Mouse (Mus musculus) adrenal gland, adult 8-10 months (tissue): Measurements from ENCODE around the gene Ints5. TPM values are rescaled to one million over a fixed set of nuclear protein-coding genes. Genes with fewer than 3 reads are reported as not detected.
"Not testable (repeated sequence)": the region's sequence is repeated elsewhere in the genome, so short reads cannot be mapped to it uniquely, and the experiment has no call there.

ENCODE experiments used
- DNase-seq: peaks from one replicate; pipeline ENCODE4 v3.0.0; 2022
- total RNA-seq, 4 experiments: library from RNA; stranded (reverse); gene quantifications; 2 replicates each; pipeline ENCODE4 v1.2.4; 2022

The Ints5 gene
- total RNA-seq, 4 experiments from 2014 or later = 22.9 to 27.8 (median 25.0) TPM

DNA sequence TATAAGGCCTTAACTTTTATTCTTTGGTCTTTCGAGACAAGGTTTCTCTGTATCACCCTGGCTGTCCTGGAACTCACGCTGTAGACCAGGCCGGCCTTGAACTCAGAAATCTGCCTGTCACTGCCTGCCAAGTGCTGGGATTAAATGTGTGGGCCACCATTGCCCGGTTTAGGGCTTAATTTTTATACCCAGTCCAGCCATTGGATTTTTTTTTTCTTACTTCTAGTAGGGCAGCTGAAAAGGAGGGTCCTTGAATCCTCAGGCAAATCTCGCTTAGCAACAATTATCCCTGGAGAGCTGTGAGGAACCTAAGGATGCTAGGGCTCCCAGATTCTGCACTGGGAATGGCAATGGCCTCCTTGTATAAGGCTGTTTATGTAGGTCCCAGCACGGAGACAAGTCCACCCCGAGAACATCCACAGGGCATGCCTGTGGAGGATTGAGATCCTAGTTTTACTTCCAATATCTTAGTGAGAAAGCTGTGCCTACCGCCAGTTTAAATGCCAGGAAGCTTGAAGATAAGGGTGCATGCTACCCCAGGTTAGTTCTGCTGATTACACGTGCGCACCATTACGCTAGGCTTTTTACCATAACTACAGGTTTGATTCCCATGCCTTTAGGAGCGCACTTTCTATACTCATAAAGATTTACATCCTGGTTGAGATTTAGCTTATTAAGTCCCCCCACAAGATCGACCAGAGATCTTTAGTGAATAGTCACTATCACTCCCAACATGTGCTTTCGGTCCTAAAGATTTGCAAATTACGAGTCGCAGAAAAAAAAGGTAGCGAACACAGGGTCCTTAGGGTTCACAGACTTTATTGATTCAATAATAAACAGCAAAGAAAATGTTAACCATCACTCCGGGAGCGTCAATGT lies 5.0 kb upstream of the Ints5 start:
- DNase-seq = no peak

DNA sequence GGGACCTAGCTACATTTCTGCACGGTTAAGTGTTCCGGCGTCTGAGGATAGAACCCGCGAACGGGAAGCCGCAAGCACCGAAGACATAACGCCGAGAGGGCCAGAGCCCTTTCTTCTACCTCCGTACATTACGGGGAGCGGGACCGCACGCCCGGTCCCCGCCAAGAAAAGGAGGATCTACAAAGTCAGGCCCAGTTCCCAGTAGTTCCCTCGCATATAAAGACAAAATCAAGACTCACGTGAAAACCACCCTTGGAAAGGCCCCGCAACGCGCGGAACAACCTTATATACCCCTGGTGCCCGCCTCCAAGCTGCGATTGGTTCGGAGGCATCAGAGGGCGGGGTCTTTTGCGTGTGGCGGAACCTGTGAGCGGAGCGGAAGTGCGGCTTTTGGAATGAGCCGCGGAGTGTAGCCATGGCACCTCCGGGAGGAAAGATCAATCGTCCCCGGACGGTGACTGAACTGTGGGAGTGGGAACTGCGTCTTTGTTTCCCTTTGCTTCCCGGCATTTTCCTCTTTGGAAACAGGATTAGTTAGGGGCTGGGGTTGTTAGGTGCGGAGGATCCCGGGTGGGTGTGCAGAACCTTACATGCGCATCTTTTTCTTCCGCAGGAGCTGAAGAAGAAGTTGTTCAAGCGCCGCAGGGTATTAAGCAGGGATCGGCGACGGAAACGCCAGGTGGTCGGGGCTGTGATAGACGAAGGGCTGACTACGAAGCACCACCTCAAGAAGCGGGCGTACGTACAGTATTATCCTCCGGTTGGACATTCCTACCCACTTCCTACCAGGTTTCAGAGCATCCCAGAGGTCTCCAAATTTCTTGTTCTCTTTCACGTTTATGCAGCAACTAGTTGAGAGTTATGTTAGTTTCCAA lies 4.1 kb upstream of the Ints5 start, which contains the start of the genes 1810009A15Rik and Gm49416:
Gene 1810009A15Rik (plus strand): TSS at position 343 of the 875 bp plus-strand sequence.
Gene Gm49416 (plus strand): TSS at position 416 of the 875 bp plus-strand sequence.
- DNase-seq = peak; percentile 93

DNA sequence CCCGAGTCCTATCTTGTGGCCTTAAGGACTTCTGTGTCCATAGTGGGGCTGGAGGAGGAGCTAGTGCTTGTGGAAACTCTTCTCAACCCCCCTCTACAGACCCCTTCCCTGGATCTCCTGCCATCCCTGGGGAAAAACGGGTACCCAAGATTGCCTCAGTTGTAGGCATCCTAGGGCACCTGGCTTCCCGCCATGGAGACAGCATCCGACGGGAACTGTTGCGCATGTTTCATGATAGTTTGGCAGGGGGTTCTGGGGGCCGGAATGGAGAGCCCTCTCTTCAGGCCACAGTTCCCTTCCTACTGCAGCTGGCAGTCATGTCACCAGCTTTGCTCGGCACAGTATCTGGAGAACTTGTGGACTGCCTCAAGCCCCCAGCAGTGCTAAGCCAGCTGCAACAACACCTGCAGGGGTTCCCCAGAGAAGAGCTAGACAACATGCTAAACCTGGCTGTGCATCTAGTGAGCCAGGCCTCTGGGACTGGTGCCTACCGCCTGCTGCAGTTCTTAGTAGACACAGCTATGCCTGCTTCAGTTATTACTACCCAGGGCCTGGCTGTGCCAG lies 2.7 kb downstream of the Ints5 start:
- DNase-seq = no peak

DNA sequence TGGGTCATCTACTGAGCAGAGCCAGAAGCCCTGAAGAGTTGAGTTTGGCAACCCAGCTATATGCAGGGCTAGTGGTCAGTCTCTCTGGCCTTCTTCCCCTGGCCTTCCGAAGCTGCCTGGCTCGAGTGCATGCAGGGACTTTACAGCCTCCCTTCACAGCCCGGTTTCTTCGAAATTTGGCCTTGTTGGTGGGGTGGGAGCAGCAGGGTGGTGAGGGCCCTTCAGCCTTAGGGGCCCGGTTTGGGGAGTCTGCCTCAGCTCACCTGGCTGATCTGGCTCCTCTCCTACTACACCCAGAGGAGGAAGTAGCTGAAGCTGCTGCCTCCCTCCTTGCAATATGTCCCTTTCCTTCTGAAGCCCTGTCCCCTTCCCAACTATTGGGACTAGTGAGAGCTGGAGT lies 3.4 kb downstream of the Ints5 start:
- DNase-seq = not testable (repeated sequence)

DNA sequence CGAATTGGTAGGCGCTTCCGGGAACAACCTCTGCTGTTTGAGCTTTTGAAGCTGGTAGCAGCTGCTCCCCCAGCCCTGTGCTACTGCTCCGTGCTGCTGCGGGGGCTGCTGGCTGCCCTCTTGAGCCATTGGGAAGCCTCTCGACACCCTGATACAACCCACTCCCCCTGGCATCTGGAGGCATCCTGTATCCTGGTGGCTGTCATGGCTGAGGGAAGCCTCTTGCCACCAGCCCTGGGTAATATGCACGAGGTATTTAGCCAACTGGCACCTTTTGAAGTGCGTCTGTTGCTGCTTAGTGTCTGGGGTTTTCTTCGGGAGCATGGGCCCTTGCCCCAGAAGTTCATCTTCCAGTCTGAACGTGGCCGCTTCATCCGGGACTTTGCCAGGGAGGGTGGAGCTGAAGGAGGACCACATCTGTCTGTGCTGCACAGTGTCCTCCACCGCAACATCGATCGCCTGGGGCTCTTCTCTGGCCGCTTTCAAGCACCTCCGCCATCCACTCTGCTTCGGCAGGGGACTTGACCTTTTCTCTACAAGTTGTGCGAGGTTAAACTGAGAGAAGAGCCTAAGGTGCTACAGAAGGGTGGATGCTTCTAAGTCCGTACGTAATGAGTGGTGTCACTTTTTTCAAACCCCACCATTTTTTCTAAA lies 4.5 kb downstream of the Ints5 start:
- peak; percentile 51 for DNase-seq

DNA sequence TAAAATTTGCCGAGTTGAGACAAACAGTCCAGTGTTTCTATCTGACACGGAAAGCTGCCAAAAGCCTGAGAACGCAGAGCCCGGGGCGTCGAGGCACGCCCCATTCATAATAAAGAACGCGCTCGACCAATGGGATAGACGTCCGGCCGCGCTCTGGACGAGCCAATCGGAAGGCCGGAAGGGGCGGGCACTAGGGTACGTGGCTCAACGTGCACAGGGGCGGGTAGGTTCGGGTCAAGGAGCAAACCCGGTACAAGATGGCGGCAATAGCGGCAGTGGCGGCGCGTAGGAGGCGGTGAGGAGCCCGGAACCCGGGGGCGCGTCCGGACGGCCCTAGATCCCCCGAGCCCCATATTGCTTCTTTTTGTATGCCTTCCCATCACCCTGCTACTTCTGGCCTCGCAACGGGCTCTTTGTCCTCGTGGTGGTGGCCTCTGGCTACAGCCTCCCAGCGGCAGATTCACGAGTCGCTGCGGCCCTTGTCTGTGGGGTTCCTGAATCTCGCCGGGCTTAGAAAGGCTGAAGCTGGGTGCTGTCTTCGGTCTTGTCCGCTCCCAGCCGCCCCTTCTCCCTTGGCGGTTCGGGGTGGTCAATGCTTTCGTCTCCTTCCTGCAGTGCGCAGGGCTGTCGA lies 5.2 kb downstream of the Ints5 start, which contains the start of gene Ganab:
Gene Ganab (plus strand): TSS at position 207 of the 631 bp plus-strand sequence.
- DNase-seq = peak; percentile 96

DNA sequence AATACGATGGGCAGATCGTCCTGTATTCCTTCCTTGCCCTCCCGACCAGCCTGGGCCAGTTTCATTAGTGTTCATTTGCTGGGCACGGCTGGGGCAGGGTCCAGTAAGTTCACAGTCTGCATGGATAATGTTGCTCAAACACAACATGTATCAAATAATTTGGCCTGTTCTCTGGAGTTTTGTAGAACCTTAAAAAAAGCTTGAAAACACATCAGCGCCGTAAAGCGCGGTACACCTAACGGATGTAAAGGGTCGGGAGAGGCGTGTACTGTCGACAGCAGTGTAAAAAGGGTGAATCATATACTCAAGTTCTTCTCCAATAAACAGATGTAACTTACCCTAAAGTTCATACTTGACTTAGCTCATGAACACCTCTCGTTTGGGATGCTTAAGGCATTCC lies 5.8 kb downstream of the Ints5 start:
- DNase-seq = no peak

DNA sequence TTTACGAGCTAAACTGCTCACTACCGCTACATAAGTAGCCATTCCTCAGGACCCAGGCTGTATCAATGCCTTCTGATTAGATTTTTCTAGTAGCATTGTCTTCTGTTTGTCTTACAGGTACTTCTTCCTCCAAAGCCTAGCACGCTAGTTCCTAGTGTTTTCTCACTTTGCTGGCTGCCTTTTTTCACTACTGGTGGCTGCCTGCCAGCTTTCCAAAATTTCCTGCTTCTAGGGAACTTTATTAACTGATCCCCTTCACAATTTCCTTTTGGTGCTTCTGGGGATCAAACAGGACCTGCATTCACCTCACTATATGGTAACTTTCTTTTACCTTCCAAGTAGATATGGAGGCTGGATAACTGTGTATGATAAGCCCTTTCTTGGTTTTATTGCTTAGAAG lies 6.3 kb downstream of the Ints5 start:
- DNase-seq = no peak

DNA sequence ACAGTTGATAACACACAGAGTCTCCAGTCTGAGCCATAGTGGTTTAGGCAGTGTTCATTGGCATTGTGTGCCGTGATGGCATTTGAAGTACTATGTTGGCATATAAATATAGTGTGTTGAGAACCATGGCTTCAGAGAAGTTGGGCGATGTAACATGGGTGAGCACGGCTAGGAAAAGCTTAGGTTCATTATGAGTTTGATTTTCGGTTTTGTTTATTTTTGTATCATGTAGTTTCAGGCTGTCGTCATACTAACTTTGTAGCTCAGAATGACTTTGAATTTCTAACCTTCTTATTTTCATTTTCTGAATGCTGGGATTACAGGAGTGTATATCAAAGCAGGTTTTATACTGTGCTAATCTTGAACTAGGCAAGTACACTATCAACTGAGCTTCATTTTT lies 10.6 kb downstream of the Ints5 start:
- DNase-seq = no peak

DNA sequence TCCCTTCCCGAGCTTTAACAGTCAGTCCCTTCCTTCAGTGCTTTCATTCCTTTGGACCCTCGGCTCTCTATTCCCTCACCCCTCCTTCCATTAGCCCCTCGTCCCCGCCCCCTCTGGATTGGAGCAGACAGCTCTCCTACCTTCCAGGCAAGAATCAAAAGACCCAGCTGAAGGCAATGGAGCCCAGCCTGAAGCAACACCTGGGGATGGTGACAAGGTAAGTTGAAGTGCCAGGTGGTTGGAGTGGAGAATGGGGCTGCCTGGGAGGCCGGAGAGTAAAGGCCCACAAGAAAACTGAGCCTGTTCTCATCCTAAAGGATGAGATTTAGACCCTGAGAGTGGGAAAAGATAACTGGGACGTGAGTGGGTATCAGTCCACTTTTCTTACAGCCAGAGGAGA lies 15.7 kb downstream of the Ints5 start:
- no peak for DNase-seq

DNA sequence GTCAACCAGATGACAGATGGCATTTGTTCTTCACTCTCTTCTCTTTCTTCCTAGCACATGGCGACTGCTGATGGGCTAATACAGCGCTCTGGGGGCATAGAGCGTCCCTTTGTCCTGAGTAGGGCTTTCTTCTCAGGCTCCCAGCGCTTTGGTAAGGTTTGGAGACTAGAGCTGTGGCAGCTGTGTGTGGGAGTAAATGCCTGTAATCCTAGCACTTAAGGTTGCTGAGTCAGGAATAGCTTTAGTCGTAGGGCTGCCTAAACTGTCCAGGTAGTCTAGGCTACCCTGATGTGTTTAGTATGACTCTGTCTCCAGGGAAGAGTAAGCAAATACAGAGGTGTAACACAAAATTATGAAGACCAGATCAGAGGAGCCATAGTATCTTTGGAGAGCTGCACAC lies 19.0 kb downstream of the Ints5 start:
- DNase-seq = no peak

DNA sequence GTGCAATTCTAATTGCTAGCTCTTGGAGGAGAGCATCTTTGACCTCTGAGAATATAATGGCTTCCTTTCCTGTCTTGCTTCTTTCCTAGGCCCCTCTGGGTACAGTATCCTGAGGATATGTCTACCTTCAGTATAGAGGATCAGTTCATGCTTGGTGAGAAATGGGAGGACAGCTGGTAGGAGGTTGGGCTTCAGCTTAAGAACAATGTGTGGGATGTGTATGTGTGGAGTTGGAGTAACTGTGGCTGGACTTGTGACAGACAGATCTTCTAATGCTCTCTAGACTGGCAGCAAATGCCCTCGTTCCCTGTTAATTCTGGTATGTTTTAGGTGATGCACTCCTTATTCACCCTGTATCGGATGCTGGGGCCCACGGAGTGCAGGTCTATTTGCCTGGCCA lies 21.4 kb downstream of the Ints5 start:
- DNase-seq = no peak

DNA sequence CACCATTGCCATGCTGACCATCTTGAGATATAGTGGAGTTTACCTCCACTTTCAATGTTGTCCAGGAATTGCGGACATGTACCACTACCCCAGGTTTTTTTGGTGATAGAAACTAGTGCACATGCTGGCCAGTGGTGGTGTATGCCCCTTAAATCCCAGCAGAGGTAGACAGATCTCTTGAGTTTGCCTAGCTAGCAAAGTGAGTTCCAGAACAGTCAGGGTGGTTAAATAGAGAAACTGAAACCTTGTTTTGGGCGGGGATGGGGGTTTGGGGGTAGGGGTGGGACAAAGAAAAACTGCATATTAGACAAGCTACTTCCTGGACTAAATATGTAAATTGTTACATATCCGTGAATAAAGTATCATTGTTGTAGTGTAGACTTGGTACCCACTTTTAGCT lies 26.2 kb downstream of the Ints5 start:
- DNase-seq = no peak

DNA sequence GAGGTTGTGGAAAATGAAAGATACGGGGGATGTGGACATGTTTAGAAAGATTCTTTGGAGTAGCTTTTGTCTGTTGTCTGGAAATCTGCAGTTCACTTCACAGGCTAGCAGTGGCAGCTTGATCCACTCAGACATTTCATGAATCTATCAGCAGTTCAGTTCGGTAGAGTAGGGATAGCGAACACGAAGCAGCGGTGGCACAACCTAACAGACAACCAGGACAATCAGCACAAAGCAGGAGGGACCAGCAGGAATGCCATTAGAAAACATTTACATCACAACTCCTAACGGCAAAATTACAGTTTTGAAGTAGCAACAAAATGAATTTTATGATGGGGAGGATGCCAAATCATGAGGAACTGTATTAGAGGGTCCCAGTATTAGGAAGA lies 26.9 kb downstream of the Ints5 start:
- DNase-seq = no peak

DNA sequence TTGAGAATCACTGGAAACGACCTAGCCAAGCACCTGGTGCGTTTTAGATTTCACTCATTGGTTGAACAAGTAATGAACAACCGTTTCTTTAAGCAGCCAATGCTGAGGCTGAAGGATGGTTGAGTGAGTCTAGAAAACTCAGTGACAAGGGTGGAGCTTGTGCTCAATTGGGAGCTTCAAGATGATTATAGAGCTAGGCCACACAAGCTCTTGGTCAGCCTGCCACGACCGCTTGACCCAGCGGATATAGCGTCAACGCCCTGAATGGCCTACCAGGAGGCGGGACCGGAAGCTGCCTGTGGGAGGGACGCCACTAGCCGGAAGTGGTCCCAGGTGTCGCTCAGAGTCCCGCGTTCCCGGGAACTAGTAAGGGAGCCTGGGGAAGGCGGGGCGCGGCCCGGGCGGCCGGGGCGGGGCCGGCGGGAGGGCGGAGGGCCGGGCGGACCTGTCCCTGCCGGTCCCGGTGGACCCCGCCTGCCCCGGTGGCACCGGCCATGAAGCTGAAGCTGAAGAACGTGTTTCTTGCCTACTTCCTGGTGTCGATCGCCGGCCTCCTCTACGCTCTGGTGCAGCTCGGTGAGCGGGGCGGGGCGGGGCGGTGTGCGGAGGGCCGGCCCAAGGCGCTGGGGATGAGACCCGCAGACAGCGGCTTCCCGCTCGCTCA lies 27.4 kb downstream of the Ints5 start, which contains the start of gene B3gat3:
Gene B3gat3 (plus strand): TSS at position 302 of the 664 bp plus-strand sequence.
- peak; percentile 95 for DNase-seq

DNA sequence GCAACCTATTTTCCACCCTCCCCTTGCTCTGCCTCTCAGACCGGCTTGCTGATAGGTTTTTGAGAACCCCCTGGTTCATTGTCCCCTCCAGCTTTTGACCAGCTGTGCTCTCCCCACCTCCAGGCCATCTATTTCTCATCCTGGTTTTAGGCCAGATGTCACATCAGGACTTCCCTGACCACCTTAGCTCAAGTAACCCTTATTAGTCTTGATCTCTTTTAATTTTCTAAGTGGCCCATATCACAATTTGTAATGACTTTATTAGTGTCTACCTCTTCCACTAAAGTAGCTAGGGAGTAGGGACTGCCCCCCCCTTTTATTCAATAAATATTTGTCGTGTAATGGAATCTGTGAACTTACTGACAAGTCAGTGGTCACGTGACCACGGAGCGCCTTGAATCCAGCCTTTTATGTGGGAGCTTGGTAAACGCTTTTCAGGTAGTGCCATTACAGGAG lies 28.1 kb downstream of the Ints5 start:
- no peak for DNase-seq

DNA sequence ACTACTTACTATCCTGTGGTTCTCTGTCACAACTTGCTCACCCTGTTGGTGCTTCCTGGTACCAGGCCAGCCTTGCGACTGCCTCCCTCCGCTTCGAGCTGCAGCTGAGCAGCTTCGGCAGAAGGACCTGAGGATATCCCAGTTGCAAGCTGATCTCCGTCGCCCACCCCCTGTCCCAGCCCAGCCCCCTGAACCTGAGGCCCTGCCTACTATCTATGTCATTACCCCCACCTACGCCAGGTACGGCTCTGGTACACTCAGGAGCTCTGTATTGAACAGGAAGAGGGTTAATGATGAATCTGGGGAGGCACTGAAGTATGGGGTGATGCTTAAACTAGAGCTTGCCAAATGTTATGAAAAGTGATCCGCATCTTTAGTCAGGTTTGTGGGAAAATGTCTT lies 28.9 kb downstream of the Ints5 start:
- no peak for DNase-seq

DNA sequence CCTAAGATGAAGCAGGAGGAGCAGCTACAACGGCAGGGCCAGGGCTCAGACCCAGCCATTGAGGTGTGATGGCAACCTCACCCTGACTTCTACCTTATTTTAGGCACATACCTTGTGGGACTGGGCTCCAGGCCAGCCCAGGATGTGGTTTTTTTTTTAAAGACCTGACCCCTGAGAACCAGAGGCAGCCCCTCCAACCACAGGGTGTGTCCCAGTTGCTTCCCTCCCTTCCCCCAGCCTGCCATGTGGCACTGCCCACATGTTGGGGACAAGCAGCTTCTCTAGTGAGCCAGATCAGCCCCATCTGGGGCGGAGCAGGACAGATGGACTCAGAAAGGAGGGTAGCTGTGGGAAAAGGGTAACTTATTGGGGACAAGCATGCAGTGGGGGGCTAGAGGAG lies 34.0 kb downstream of the Ints5 start:
- DNase-seq = no peak

DNA sequence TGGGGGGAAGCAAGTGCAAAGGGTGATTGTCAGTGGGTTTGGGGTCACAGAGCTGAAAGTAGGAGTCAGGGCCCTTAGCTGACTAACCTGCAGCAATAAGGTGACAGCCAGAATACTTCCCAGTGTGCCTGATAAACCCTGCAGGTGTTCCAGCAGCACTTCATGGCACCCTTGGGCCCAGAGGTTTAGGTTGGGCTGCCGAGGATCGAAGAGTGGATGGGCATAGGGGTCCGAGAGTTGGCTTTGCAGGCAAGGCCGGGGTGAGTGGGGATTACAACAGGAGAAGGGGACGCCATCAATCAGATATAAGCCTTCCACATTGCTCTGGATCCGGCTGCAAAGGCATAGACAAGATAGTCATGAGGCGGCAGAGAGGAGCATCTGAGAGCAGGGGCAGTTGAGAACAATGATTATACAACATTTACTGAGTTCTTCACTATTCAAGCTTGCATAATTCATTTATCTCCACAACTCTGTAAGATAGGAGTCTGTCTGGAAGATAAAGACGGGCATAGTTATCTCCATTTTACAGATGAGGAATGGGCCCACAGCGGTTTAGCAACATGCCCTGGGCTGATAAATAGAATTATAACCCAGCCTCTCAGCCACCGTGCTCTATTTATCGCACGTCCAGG lies 35.2 kb downstream of the Ints5 start:
- no peak for DNase-seq

DNA sequence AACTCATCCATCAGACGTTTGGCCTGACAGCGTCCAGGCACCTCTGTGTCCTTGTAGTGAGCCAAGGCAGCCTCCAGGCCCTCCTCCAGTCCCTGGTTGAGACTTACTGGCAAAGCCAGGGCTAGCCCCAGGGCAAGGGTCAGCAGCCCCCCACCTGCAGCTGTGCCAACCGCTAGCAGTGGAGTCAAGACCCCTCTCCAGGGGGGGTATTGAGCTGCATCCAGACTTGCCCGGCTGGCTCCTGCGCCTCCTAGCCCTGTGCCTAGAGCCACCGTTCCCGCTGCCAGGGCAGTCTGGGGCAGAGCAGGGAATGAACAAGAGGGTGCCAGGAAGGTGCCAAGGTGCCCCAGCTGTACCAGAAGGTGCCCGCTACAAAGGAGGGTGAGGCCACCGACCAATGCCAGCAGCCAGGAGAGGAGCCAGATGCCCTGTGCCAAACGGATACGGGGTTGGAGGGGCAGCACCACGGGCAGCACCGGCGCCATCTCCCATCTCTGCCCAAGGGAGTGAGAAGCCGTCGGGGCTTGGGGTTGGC lies 36.0 kb downstream of the Ints5 start:
- peak; percentile 53 for DNase-seq
